Mouse (Mus musculus) embryonic facial prominence, embryonic 15.5 days (tissue): Measurements from ENCODE around the gene Fuk. TPM values are rescaled to one million over a fixed set of nuclear protein-coding genes. Genes with fewer than 3 reads are reported as not detected.
"Not testable (repeated sequence)": the region's sequence is repeated elsewhere in the genome, so short reads cannot be mapped to it uniquely, and the experiment has no call there.

Source experiments
- ATAC-seq: fragments of 200-750 bp; cut with Nextera tagmentation; 2 replicates; pipeline ENCODE4 v1.8.0; 2017; ENCODE audit warnings: low read depth, moderate TSS enrichment; ENCODE audit not compliant: insufficient number of reproducible peaks, low FRiP score, low TSS enrichment
- H3K27ac ChIP-seq: fragments of 300-500 bp; sonication (generic); replicated peaks from 2 replicates; pipeline ENCODE4 v1.5.1; 2015; ENCODE audit warnings: mild to moderate bottlenecking, inconsistent platforms
- H3K27me3 ChIP-seq: fragments of 300-500 bp; sonication (generic); 2 replicates; pipeline ENCODE4 v1.6.1; 2015; ENCODE audit warnings: inconsistent platforms
- H3K36me3 ChIP-seq: fragments of 300-500 bp; sonication (generic); 2 replicates; pipeline ENCODE4 v1.6.1; 2015; ENCODE audit warnings: mild to moderate bottlenecking, inconsistent platforms
- H3K4me1 ChIP-seq: fragments of 300-500 bp; sonication (generic); 2 replicates; pipeline ENCODE4 v1.6.1; 2015; ENCODE audit warnings: inconsistent platforms
- H3K4me2 ChIP-seq: fragments of 300-500 bp; sonication (generic); replicated peaks from 2 replicates; pipeline ENCODE4 v1.6.1; 2015; ENCODE audit warnings: mild to moderate bottlenecking, inconsistent platforms
- H3K4me3 ChIP-seq: fragments of 300-500 bp; sonication (generic); replicated peaks from 2 replicates; pipeline ENCODE4 v1.5.1; 2015; ENCODE audit warnings: mild to moderate bottlenecking, inconsistent platforms
- H3K9ac ChIP-seq: fragments of 300-500 bp; sonication (generic); 2 replicates; pipeline ENCODE4 v1.6.1; 2015; ENCODE audit warnings: inconsistent platforms
- H3K9me3 ChIP-seq: fragments of 300-500 bp; sonication (generic); replicated peaks from 2 replicates; pipeline ENCODE4 v1.6.1; 2016; ENCODE audit warnings: inconsistent platforms
- WGBS: fragments of 180-500 bp; shearing (Covaris S2); methylation state at CpG from one replicate; pipeline ENCODE4 v1.1.7; 2015; 5-methylcytosine and 5-hydroxymethylcytosine counted together
- polyA plus RNA-seq: library from polyadenylated mRNA; unstranded; fragments of >200 nt; fragmentation: Nextera tagmentation; extraction: Ambion mirVana; gene quantifications from 2 replicates; pipeline ENCODE4 v1.2.1, GENCODE M21; 2015

Fuk gene
- polyA plus RNA-seq, 1 experiment from 2014 or later, result 11.7 TPM

DNA sequence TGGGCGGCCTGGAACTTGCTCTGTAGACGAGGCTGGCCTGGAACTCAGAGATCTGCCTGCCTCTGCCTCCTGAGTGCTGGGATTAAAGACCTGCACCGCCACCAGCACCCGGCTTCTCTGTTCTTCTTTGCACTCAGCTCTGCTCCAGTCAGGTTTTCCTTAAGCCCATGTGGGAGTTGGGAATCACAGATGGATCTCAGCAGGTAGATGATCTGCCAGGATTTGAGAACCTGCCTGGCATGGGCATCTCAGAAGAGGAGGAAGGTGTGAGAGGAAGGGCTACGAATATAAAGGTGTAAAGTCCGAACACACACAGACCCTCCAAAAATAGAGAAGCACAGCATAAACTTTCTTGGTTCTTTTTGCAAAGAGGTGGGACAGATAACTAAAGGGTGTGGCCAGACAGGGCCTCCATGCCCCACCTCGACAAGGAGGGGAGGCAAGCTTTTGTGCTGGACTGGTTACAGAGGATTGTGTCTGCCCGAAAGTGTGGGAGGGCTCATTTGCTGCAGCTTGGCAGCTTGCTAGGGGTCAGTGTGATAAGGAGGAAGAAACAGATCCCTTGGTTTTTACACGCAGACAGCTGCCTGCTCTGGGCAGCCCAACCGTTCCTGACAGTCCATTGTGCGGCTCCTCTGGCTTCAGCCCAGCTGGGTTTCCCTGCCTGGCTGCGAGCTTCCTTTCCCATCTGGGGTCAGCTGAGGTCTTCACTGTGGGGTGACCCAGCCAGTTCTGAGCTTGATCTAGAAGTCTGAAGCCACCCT, 29.1 kb upstream of the Fuk start:
- 64% methylated on average over 12 of the region's 12 CpGs for WGBS
- H3K9ac ChIP-seq, result no peak overlapping the region
- H3K27me3 ChIP-seq, result no peaks in the 10 kb centered on the region
- no peak for ATAC-seq
- no peak overlapping the region for H3K4me3 ChIP-seq
- no peaks in the 10 kb centered on the region for H3K9me3 ChIP-seq
- no peak overlapping the region for H3K4me2 ChIP-seq
- H3K4me1 ChIP-seq, result peaks cover 30% of the 10 kb centered on the region; the same call in 1 of the 2 replicates
- H3K36me3 ChIP-seq, result peaks cover 11% of the 10 kb centered on the region; the same call in 1 of the 2 replicates
- H3K27ac ChIP-seq, result no peak overlapping the region

DNA sequence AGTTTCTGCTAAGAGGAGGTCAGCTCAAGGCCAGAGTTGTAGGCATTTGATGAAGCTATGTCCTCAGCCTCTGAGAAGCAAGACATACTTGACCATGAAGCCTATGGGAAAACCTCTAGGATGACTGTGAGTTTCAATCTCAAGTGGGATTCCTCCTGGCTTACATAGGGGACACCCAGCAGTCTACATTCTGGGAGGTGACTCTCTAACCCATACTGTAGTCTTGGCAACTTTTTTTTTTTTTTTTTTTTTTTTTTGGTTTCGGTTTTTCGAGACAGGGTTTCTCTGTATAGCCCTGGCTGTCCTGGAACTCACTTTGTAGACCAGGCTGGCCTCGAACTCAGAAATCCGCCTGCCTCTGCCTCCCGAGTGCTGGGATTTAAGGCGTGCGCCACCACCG, 27.4 kb upstream of the Fuk start:
- not testable (repeated sequence) for H3K27ac ChIP-seq, ATAC-seq, H3K27me3 ChIP-seq

DNA sequence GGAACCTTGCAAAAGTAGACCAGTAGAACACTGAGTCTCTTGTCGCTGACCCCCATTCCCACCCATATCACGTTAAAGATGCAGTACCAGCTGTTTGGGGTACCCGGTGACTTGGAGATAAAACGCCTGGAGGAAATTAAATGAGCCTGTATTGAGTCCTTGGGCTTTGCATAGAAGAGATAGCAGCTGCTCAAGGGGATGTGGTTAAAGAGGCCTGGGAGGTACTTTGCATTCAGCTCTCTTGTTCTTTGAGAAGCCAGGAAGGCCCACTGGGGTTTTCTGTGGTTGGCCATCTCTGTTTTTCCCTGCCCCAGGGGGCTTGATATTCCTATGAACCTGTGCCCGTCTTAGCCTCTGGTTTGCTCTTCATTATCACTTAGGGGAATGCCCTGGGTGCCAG, 26.8 kb upstream of the Fuk start:
- H3K9ac ChIP-seq, result no peak overlapping the region
- 63% methylated on average over 5 of the region's 5 CpGs for WGBS
- no peaks in the 10 kb centered on the region for H3K27me3 ChIP-seq
- no peak overlapping the region for H3K4me3 ChIP-seq
- H3K36me3 ChIP-seq, result 0 out of 2 replicates have a peak, but pooled peaks cover 8% of the 10 kb centered on the region
- H3K27ac ChIP-seq, result no peak overlapping the region
- no peak for ATAC-seq
- no peak overlapping the region for H3K4me2 ChIP-seq
- no peaks in the 10 kb centered on the region for H3K9me3 ChIP-seq
- peaks cover 28% of the 10 kb centered on the region; the same call in 1 of the 2 replicates for H3K4me1 ChIP-seq

More for the DNA sequence above, 27.4 kb upstream of the Fuk start:
- H3K36me3 ChIP-seq, result peaks cover 11% of the 10 kb centered on the region; the same call in 1 of the 2 replicates
- H3K4me3 ChIP-seq, H3K9ac ChIP-seq, H3K4me2 ChIP-seq, H3K9me3 ChIP-seq: not testable (repeated sequence)
- peaks cover 28% of the 10 kb centered on the region; the same call in 1 of the 2 replicates for H3K4me1 ChIP-seq
- 94% methylated on average over 8 of the region's 8 CpGs for WGBS

DNA sequence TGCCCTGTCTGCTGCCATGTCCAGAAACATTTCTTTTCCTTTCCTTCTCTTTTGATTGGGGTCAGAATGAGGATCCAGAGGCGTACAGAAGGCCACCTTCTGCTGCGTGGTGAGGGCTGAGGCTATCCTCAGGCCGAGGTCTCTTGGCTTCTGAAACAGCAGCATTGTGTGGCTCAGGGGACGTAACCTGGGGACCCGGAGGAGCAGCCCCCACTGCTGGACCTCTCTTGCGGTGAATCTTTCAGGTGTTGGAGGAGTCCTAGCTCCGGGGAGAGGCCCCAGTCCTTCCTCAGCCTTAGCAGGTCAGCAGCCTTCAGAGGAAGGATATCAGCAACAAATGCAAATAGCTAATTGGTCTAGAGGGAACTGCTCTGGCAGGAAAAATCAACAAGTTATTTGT, 26.1 kb upstream of the Fuk start:
- Histone ChIP-seq H3K9me3 (no peaks in the 10 kb centered on the region), H3K9ac (no peak overlapping the region), H3K27ac (peak overlapping the region; percentile 7; the same call in 1 of the 2 replicates), H3K27me3 (no peaks in the 10 kb centered on the region), H3K36me3 (0 out of 2 replicates have a peak, but pooled peaks cover 8% of the 10 kb centered on the region), H3K4me1 (peaks cover 28% of the 10 kb centered on the region; the same call in 1 of the 2 replicates), H3K4me3 (no peak overlapping the region), H3K4me2 (no peak overlapping the region)
- 73% methylated on average over 7 of the region's 7 CpGs for WGBS
- ATAC-seq, result no peak

DNA sequence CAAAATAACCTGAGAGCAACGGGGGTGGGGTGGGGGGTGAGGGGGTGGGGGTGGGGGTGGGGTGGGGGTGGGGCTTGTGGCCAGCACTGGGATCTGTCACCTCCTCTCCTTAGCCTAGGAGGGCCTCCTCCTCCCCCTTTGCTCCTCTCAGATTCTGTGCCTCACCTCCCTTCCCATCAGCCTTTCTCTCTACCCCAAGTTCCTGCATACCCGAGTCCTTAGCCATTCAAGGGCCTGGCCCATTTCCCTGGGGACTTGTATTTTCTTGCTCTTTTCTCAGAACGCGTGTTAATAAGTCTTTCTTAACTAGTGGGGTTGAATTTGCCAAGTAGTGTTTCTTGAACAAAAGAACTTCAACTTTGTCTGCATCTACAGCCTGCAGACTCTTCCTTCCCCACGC, 24.4 kb upstream of the Fuk start:
- Histone ChIP-seq H3K4me3 (no peak overlapping the region), H3K27me3 (no peaks in the 10 kb centered on the region), H3K4me1 (peaks cover 33% of the 10 kb centered on the region), H3K27ac (no peak overlapping the region), H3K4me2 (no peak overlapping the region), H3K9ac (no peak overlapping the region), H3K9me3 (no peaks in the 10 kb centered on the region), H3K36me3 (0 out of 2 replicates have a peak, but pooled peaks cover 12% of the 10 kb centered on the region)
- 45% methylated on average over 5 of the region's 5 CpGs for WGBS
- no peak for ATAC-seq

DNA sequence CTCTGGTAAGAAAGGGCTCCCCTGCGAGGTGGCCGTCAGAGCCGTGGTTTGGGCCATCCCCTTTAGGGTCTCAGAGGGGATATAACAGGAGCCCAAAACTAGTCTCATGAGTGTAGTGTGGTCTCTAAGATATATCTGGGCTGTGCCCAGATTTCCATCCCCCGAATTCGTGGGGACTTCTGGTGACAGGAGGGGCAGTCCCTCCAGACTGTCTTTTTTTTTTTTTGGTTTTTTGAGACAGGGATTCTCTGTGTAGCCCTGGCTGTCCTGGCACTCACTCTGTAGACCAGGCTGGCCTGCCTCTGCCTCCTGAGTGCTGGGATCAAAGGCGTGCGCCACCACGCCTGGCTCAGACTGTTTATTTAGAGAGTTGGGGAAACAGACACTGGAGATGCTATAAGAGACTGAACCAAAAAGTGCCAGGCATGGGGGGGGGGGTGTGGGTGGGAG, 23.4 kb upstream of the Fuk start:
- Histone ChIP-seq H3K36me3 (0 out of 2 replicates have a peak, but pooled peaks cover 8% of the 10 kb centered on the region), H3K27ac (no peak overlapping the region), H3K4me3 (no peak overlapping the region), H3K4me1 (peaks cover 38% of the 10 kb centered on the region), H3K27me3 (no peaks in the 10 kb centered on the region), H3K9me3 (no peaks in the 10 kb centered on the region), H3K9ac (no peak overlapping the region), H3K4me2 (no peak overlapping the region)
- no peak for ATAC-seq
- WGBS, result 79% methylated on average over 8 of the region's 8 CpGs

DNA sequence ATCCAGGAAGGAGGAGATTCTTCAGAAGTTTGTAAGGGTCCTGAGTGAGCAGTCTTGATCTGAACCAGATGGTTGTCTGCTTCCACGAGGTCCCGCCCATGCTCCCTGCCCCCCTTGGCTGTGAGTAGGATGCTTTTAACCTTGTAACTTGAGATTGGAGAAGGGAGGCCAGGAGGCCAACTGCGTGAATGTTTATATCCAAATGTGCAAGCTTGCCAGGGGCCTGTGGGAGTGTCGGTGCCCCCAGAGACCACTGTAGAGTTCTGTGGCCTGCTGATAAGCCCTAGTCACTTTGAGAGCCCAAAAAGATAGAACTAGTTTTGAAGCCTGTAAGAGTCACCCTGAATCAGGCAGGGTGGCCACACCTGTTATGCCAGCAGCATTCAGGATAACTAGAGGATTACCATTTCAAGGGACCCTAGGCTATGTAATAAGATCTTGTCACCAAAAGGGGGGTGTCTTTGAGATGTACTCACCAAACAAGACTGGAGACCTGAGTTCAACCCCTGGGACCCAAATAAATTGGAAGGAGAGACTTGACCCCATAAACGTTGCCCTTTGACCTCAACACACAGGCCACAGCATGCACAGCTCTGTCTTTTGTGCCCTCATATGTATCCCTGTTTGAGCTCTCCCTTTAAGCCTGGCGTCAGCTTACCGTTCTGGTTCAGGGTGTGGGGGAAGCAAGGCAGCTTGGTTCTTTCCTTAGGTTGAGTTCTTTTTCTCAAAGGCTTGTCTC, 19.4 kb upstream of the Fuk start:
- no peaks in the 10 kb centered on the region for H3K9me3 ChIP-seq
- H3K4me2 ChIP-seq, result peak overlapping the region; percentile 76
- WGBS, result 12% methylated on average over 7 of the region's 7 CpGs
- H3K4me1 ChIP-seq, result peaks cover 30% of the 10 kb centered on the region
- no peak for ATAC-seq
- H3K27me3 ChIP-seq, result no peaks in the 10 kb centered on the region
- H3K4me3 ChIP-seq, result peak overlapping the region; percentile 86
- H3K9ac ChIP-seq, result no peak overlapping the region
- H3K36me3 ChIP-seq, result 0 out of 2 replicates have a peak, but pooled peaks cover 4% of the 10 kb centered on the region
- H3K27ac ChIP-seq, result peak overlapping the region; percentile 84

DNA sequence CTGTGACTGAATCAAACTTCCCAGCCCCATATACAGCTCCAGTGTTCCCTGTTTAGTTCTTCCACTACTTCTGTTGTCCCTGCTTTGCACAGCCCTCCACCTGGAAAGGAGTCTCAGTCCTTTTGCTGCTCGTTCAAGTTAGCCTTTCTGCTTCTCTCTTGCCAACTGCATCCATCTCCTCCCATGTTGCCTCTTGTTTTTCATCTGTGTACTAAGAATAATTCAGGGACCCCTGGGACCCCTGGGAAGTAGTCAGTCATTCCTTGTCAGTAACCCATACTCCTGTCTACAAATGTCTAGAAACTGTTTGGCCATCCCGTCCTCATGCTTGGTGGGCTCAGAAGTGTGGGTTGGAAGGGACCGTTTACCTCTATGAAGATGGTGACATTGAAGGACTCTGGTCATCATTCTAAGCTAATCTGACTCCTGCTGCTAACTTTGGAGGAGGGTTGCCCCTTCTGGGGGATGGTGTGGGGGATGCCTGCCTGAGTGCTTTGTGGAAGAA, 18.5 kb upstream of the Fuk start:
- WGBS, result 13% methylated on average over 3 of the region's 3 CpGs
- ATAC-seq, result no peak
- peak overlapping the region; percentile 86 for H3K4me3 ChIP-seq

DNA sequence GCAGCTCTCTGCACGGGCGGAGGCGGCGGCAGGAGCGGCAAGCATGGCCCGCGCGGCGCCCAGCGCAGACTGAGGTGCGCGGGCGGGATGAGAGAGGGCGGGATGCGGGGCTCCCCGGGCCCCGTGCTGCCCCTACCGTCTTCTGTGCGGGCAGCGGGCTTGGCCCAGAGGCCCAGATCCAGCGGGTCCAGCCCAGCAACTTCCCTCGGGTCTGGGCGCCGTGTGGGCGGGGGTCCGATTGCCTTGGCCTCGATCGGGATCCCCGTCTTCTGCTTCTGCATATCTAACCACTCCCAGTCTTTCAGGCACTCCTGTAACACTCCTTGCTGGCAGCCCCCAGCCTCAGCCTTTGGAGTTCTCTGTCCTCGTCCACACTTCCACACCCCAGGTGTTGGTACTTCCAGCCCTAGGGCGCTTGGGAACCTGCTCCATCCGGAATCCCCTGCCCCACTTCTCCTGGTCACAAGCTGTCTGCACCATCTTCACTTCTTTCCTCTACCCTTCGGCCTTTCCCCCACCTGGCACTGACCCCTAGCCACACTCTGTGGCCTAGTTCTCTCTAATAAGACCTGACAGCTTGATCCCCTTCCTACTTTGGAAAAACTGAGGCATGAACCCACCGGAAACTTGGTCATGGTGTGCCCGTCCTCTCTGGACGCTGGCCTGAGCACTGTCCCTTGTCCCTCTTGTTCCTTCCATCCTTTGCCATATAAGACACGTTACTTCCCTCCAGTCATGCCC, 17.9 kb upstream of the Fuk start:
- peak overlapping the region; percentile 76 for H3K4me2 ChIP-seq
- under 1% methylated on average over 37 of the region's 37 CpGs for WGBS
- H3K36me3 ChIP-seq, result 0 out of 2 replicates have a peak, but pooled peaks cover 4% of the 10 kb centered on the region
- peak overlapping the region; percentile 86 for H3K4me3 ChIP-seq
- peak; percentile 61 for ATAC-seq
- peaks cover 30% of the 10 kb centered on the region for H3K4me1 ChIP-seq
- no peaks in the 10 kb centered on the region for H3K9me3 ChIP-seq
- H3K9ac ChIP-seq, result peak overlapping the region; percentile 85
- no peaks in the 10 kb centered on the region for H3K27me3 ChIP-seq
- H3K27ac ChIP-seq, result peak overlapping the region; percentile 84

More for the DNA sequence above, 18.5 kb upstream of the Fuk start:
- peak overlapping the region; percentile 85 for H3K9ac ChIP-seq
- 0 out of 2 replicates have a peak, but pooled peaks cover 4% of the 10 kb centered on the region for H3K36me3 ChIP-seq
- H3K9me3 ChIP-seq, result no peaks in the 10 kb centered on the region
- H3K27me3 ChIP-seq, result no peaks in the 10 kb centered on the region
- peak overlapping the region; percentile 76 for H3K4me2 ChIP-seq
- H3K27ac ChIP-seq, result peak overlapping the region; percentile 84
- H3K4me1 ChIP-seq, result peaks cover 30% of the 10 kb centered on the region

DNA sequence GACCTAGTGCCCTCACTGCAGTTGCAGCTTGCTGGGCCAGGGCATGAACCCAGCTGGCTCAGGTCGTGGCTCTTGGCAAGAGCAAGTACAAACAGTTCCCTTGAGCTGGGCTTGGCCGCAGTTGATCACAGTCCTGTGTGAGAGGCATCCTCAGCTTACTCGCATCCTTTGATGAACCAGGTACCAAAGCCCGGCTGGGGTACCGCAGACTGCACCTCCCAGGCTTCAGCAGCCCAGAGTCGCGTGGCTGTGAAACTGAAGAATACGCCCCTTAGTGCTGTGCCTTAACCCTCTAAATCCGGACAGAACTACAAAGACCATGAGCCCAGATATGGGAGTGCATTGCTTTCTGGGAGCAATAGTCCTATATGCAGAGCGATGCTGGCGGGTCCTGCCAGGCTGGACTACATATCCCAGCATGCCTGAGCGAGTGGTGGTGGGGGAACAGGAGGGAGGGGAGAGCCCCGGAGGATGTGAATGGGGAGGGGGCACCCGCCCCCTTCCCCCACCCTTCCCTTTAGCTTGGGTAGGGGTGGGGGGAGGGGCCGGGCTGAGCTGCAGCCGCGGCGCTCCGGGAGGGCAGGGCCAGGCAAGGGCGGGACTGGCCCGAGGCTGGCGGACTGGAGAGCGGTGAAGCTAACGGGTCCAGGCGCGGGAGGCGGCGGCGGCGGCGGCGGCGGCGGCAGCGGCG, 17.2 kb upstream of the Fuk start, which contains the start of gene St3gal2:
St3gal2 (plus strand) TSS at position 582 of the 691 bp plus-strand sequence.
- H3K9me3 ChIP-seq, result no peaks in the 10 kb centered on the region
- WGBS, result under 1% methylated on average over 25 of the region's 36 CpGs
- 0 out of 2 replicates have a peak, but pooled peaks cover 4% of the 10 kb centered on the region for H3K36me3 ChIP-seq
- H3K4me2 ChIP-seq, result peak within 1 kb of the TSS; percentile 76
- peak; percentile 99 for ATAC-seq
- H3K4me1 ChIP-seq, result peaks cover 30% of the 10 kb centered on the region
- no peaks in the 10 kb centered on the region for H3K27me3 ChIP-seq
- peak within 1 kb of the TSS; percentile 86 for H3K4me3 ChIP-seq
- H3K9ac ChIP-seq, result peak within 1 kb of the TSS; percentile 85
- peak within 1 kb of the TSS; percentile 84 for H3K27ac ChIP-seq
